In genomic region chr6:53571571-53572122, GRCm38 (mm10) we compare ENCODE assay signal across 19 mouse cellular contexts.
DNase-seq lines count a peak whose midpoint lies in the region; ATAC-seq and TF ChIP-seq lines count a peak whose summit lies in the region.
"Had no signal": no experiment of that assay in that cellular context is flagged by ENCODE, and none has a peak within 500 bp of the region (broad histone marks: within the 10 kb centered on the region; RNA-seq: fewer than 3 reads in every experiment).

No protein-coding gene starts in this region.

- H3K9me3 ChIP-seq in forebrain, embryonic 10.5 days = no peaks in the 10 kb centered on the region
- H3K9me3 ChIP-seq in forebrain, postnatal 0 days (ENCODE audit: low read length) = no peaks in the 10 kb centered on the region
- no peaks in the 10 kb centered on the region for H3K9me3 ChIP-seq in limb, embryonic 12.5 days
- no peaks in the 10 kb centered on the region for H3K9me3 ChIP-seq in limb, embryonic 10.5 days (replicated peaks)
- H3K9me3 ChIP-seq: neural tube, embryonic 15.5 days had no signal

- no peak overlapping the region for H3K9ac ChIP-seq in forebrain, postnatal 0 days
- no peak overlapping the region for H3K9ac ChIP-seq in limb, embryonic 12.5 days (replicated peaks)
- H3K9ac ChIP-seq: liver, embryonic 14.5 days; neural tube, embryonic 15.5 days had no signal

- no peak for DNase-seq in forebrain, embryonic 10.5 days (ENCODE audit: extremely low spot score, low spot score)
- DNase-seq in forebrain, postnatal 0 days = no peak
- no peak for DNase-seq in limb, embryonic 10.5 days (ENCODE audit: low spot score)
- no peak for DNase-seq in kidney, adult 8-10 months
- no peak for DNase-seq in cerebellum, postnatal 4 days (ENCODE audit: low spot score in 2 of 2)
- DNase-seq: adrenal gland, adult 8-10 months; gastrocnemius, postnatal 25 days; kidney, adult 11 months; kidney, postnatal 10 days; layer of hippocampus, adult 9-11 months; thymus, adult 18-20 months had no signal

- peaks cover 54% of the 10 kb centered on the region for H3K4me1 ChIP-seq in forebrain, embryonic 10.5 days
- H3K4me1 ChIP-seq in forebrain, postnatal 0 days (ENCODE audit: insufficient read depth) = peaks cover 6% of the 10 kb centered on the region; the same call in 1 of the 2 replicates
- peaks cover 67% of the 10 kb centered on the region for H3K4me1 ChIP-seq in limb, embryonic 12.5 days (replicated peaks)
- peaks cover 47% of the 10 kb centered on the region for H3K4me1 ChIP-seq in limb, embryonic 10.5 days

- no peak overlapping the region for H3K4me2 ChIP-seq in forebrain, postnatal 0 days (ENCODE audit: low read depth)
- H3K4me2 ChIP-seq in limb, embryonic 12.5 days = no peak overlapping the region
- H3K4me2 ChIP-seq: neural tube, embryonic 15.5 days had no signal

- ATAC-seq in forebrain, postnatal 0 days = no peak
- ATAC-seq in limb, embryonic 12.5 days (ENCODE audit: insufficient number of reproducible peaks, insufficient read depth, low FRiP score, low TSS enrichment, low read depth) = no peak
- peak; percentile 54 for ATAC-seq in common myeloid progenitor, adult 5-6 weeks (replicated peaks; ENCODE audit: low read depth, poor library complexity, severe bottlenecking)
- ATAC-seq in megakaryocyte progenitor cell, adult 5-6 weeks (replicated peaks; ENCODE audit: poor library complexity) = peak; percentile 56
- ATAC-seq: hindbrain, embryonic 16.5 days; lung, postnatal 0 days had no signal

- no peak for TF ChIP-seq CTCF in forebrain, postnatal 0 days (IDR thresholded peaks at IDR 0.05; ENCODE audit: low read depth)

- H3K36me3 ChIP-seq in forebrain, embryonic 10.5 days (replicated peaks) = no peaks in the 10 kb centered on the region
- H3K36me3 ChIP-seq in forebrain, postnatal 0 days (ENCODE audit: insufficient read depth) = no peaks in the 10 kb centered on the region
- no peaks in the 10 kb centered on the region for H3K36me3 ChIP-seq in limb, embryonic 12.5 days
- no peaks in the 10 kb centered on the region for H3K36me3 ChIP-seq in limb, embryonic 10.5 days
- H3K36me3 ChIP-seq: neural tube, embryonic 15.5 days had no signal

- WGBS in forebrain, embryonic 10.5 days = 84% methylated on average over 4 of the region's 4 CpGs
- 84% methylated on average over 4 of the region's 4 CpGs for WGBS in forebrain, postnatal 0 days
- 84% methylated on average over 4 of the region's 4 CpGs for WGBS in limb, embryonic 12.5 days
- WGBS in limb, embryonic 10.5 days = 85% methylated on average over 4 of the region's 4 CpGs

- peak overlapping the region; percentile 89 for H3K27ac ChIP-seq in forebrain, embryonic 10.5 days
- H3K27ac ChIP-seq in forebrain, postnatal 0 days (ENCODE audit: low read depth, low read length) = no peak overlapping the region
- H3K27ac ChIP-seq in limb, embryonic 12.5 days = peak overlapping the region; percentile 95; the same call in 1 of the 2 replicates
- no peak overlapping the region for H3K27ac ChIP-seq in limb, embryonic 10.5 days
- H3K27ac ChIP-seq: liver, embryonic 14.5 days had no signal

- no peak overlapping the region for H3K4me3 ChIP-seq in forebrain, embryonic 10.5 days
- H3K4me3 ChIP-seq in forebrain, postnatal 0 days (ENCODE audit: low read depth, low read length) = no peak overlapping the region
- H3K4me3 ChIP-seq in limb, embryonic 12.5 days (replicated peaks) = no peak overlapping the region
- no peak overlapping the region for H3K4me3 ChIP-seq in limb, embryonic 10.5 days
- H3K4me3 ChIP-seq: myocyte; neural tube, embryonic 15.5 days had no signal

- H3K27me3 ChIP-seq in forebrain, embryonic 10.5 days (ENCODE audit: poor library complexity, severe bottlenecking) = no peaks in the 10 kb centered on the region
- H3K27me3 ChIP-seq in forebrain, postnatal 0 days (ENCODE audit: insufficient read depth, low read length) = no peaks in the 10 kb centered on the region
- H3K27me3 ChIP-seq in limb, embryonic 12.5 days = no peaks in the 10 kb centered on the region
- H3K27me3 ChIP-seq in limb, embryonic 10.5 days (ENCODE audit: low read depth, poor library complexity, severe bottlenecking) = peaks cover 12% of the 10 kb centered on the region

Comparison
In these comparisons a context has a peak if more than half of its experiments do, and no peak if none do; other contexts are left out.
1. H3K27ac ChIP-seq: peak in forebrain, embryonic 10.5 days (single experiment) and limb, embryonic 12.5 days (single experiment); none in forebrain, postnatal 0 days (single experiment) and limb, embryonic 10.5 days (single experiment).
2. ATAC-seq: peak in common myeloid progenitor, adult 5-6 weeks (single experiment) and megakaryocyte progenitor cell, adult 5-6 weeks (single experiment); none in forebrain, postnatal 0 days (single experiment) and limb, embryonic 12.5 days (single experiment).